Mouse (Mus musculus): ENCODE measurements around the gene Nup88. TPM values are rescaled to one million over a fixed set of nuclear protein-coding genes. Genes with fewer than 3 reads are reported as not detected.

Nup88 gene
- polyA plus RNA-seq, 1 experiment from 2014 or later = 176 TPM

DNA sequence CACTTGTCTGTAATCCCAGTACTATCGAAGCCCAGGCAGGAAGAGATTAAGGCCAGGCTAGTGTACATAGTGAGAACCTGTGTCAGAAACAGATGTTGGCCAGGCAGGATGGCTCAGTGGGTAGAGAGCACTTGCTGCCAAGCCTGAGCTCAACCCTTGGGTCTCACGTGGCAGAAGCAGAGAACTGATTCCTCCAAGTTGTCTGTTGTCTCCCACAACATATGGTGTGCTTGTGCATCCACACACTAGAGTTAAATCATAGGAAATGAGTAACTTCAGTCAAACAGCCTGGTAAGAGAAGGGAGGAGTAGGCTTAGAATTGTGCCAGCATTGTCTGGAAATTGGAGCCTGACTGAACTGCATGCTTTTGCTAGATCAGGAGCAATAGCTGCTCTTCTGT is 5.4 kb upstream of the Nup88 start:
- DNase-seq (ENCODE audit: low spot score) (no peak), ATAC-seq (replicated peaks; ENCODE audit: low FRiP score) (no peak)
- Histone ChIP-seq H3K36me3 (ENCODE audit: control insufficient read depth, insufficient read depth, low read length) (peaks cover 17% of the 10 kb centered on the region; the same call in 1 of the 2 replicates), H3K4me3 (ENCODE audit: low read depth, low read length) (no peak overlapping the region), H3K4me1 (replicated peaks; ENCODE audit: control insufficient read depth, insufficient read depth, low read length) (no peaks in the 10 kb centered on the region), H3K4me2 (ENCODE audit: low read depth, low read length, severe bottlenecking) (no peak overlapping the region), H3K9me3 (ENCODE audit: control insufficient read depth, low read length) (no peaks in the 10 kb centered on the region; the same call in 1 of the 2 replicates), H3K27me3 (ENCODE audit: control insufficient read depth, insufficient read depth, low read length) (no peaks in the 10 kb centered on the region), H3K27ac (ENCODE audit: low read depth, low read length) (no peak overlapping the region), H3K9ac (ENCODE audit: low read length) (no peak overlapping the region)
- 75% methylated on average over 2 of the region's 2 CpGs for WGBS

DNA sequence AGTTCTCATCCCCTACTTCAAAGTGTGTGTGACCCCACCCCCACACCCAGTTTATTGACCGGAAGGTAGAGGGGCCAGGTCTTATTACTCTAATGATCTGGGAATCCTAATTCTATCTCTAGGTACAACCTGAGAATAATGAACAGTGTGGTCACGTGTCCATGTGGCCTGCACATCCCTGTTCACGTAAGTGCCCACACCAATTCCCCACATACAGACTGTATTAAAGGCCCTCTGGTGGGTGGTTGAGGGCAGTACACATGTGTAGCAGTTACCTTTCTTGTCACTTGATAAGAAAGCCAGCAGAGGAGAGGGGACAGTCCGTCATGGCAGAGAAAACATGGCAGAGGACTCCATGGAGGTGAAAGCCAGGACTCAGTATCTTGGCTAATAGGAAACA is 4.2 kb upstream of the Nup88 start:
- DNase-seq (ENCODE audit: low spot score) (no peak), ATAC-seq (replicated peaks; ENCODE audit: low FRiP score) (no peak)
- Histone ChIP-seq H3K9me3 (ENCODE audit: control insufficient read depth, low read length) (no peaks in the 10 kb centered on the region; the same call in 1 of the 2 replicates), H3K27ac (ENCODE audit: low read depth, low read length) (no peak overlapping the region), H3K4me2 (ENCODE audit: low read depth, low read length, severe bottlenecking) (no peak overlapping the region), H3K4me1 (replicated peaks; ENCODE audit: control insufficient read depth, insufficient read depth, low read length) (no peaks in the 10 kb centered on the region), H3K27me3 (ENCODE audit: control insufficient read depth, insufficient read depth, low read length) (no peaks in the 10 kb centered on the region), H3K4me3 (ENCODE audit: low read depth, low read length) (no peak overlapping the region), H3K36me3 (ENCODE audit: control insufficient read depth, insufficient read depth, low read length) (peaks cover 17% of the 10 kb centered on the region; the same call in 1 of the 2 replicates), H3K9ac (ENCODE audit: low read length) (no peak overlapping the region)
- WGBS = 88% methylated on average over 4 of the region's 4 CpGs

DNA sequence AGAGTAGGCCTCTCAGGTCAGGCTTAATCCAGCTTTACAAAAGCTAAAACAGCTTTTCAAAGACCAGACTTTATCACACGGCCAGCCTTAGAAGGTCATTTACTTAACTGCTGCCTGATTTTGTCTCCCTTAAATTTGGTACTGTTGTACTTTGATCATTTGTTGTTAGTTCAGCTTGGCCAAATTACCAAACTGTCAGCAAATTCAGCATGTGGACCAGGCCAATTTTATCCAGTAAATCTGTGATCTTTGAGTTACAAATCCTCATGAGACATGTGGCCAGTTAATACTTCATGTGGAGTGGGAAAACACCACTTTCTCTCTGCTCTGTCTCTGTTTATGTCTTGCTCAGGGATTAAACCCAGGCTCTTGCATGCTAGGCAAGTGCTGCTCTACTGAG is 2.8 kb upstream of the Nup88 start:
- ATAC-seq (replicated peaks; ENCODE audit: low FRiP score) = no peak
- no peaks in the 10 kb centered on the region; the same call in 1 of the 2 replicates for H3K4me1 ChIP-seq (replicated peaks; ENCODE audit: control insufficient read depth, insufficient read depth, low read length)
- H3K9ac ChIP-seq (ENCODE audit: low read length) = no peak overlapping the region
- H3K9me3 ChIP-seq (ENCODE audit: control insufficient read depth, low read length) = no peaks in the 10 kb centered on the region; the same call in 1 of the 2 replicates
- peaks cover 10% of the 10 kb centered on the region; the same call in 1 of the 2 replicates for H3K36me3 ChIP-seq (ENCODE audit: control insufficient read depth, insufficient read depth, low read length)
- no peak overlapping the region for H3K27ac ChIP-seq (ENCODE audit: low read depth, low read length)
- H3K27me3 ChIP-seq (ENCODE audit: control insufficient read depth, insufficient read depth, low read length) = no peaks in the 10 kb centered on the region
- DNase-seq (ENCODE audit: low spot score) = no peak
- WGBS = 50% methylated on average over 1 of the region's 1 CpGs
- H3K4me2 ChIP-seq (ENCODE audit: low read depth, low read length, severe bottlenecking) = no peak overlapping the region
- H3K4me3 ChIP-seq (ENCODE audit: low read depth, low read length) = no peak overlapping the region

DNA sequence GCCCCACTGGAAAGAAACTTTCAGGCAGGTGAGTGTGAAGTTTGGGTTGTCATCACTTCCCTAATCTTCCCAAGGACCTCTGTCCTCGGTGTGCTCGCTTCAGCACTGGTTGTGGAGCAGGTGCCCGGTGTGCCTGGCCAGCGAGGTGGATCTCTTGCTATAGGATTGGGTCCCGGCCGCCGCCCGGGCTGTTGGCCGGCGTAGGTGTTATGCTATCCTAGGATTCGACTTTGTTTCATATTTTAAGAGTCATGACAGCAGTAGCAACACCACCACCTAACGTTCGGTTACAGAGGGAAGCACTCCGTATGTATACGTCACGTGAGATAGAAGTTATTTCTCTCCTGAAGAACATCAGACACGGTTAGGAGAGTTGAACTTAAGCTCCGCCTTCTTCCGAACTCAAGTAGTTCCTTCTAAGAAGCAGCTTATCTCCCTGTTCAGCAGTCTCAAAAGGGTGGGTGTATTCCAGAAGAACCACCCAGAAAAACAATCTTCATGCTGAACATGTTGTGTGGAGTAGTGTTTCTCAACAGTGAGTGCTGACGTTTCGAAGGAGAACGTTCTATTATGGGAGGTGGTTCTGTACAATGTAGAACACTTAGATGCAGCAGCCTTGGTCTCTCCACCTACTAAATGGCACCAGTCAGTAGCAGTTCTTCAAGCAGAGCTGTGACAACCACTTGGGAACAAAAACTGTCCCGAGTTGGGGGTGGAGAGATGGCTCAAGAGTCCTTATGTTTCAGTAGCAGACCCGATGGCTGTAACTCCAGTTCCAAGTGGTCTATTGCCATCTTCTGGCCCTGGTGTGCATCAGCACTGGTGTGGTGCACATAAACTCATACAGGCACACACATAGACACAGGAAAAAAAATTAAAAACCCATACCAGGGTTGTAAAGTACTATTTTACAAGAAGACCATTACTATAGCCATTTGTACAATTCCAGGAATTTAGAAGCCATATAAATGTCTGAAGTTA is 1.1 kb upstream of the Nup88 start:
- WGBS = 19% methylated on average over 24 of the region's 24 CpGs
- ATAC-seq (replicated peaks; ENCODE audit: low FRiP score) = no peak; the same call in 1 of the 2 replicates
- peak overlapping the region; percentile 94 for H3K4me3 ChIP-seq (ENCODE audit: low read depth, low read length)
- H3K4me1 ChIP-seq (replicated peaks; ENCODE audit: control insufficient read depth, insufficient read depth, low read length) = no peaks in the 10 kb centered on the region; the same call in 1 of the 2 replicates
- no peak for DNase-seq (ENCODE audit: low spot score)
- no peaks in the 10 kb centered on the region; the same call in 1 of the 2 replicates for H3K9me3 ChIP-seq (ENCODE audit: control insufficient read depth, low read length)
- no peaks in the 10 kb centered on the region; the same call in 1 of the 2 replicates for H3K36me3 ChIP-seq (ENCODE audit: control insufficient read depth, insufficient read depth, low read length)
- H3K9ac ChIP-seq (ENCODE audit: low read length) = peak overlapping the region; percentile 65
- H3K4me2 ChIP-seq (ENCODE audit: low read depth, low read length, severe bottlenecking) = peak overlapping the region; percentile 80
- no peaks in the 10 kb centered on the region for H3K27me3 ChIP-seq (ENCODE audit: control insufficient read depth, insufficient read depth, low read length)
- H3K27ac ChIP-seq (ENCODE audit: low read depth, low read length) = 0 out of 2 replicates have a peak overlapping the region, but pooled peaks have one; percentile 18

DNA sequence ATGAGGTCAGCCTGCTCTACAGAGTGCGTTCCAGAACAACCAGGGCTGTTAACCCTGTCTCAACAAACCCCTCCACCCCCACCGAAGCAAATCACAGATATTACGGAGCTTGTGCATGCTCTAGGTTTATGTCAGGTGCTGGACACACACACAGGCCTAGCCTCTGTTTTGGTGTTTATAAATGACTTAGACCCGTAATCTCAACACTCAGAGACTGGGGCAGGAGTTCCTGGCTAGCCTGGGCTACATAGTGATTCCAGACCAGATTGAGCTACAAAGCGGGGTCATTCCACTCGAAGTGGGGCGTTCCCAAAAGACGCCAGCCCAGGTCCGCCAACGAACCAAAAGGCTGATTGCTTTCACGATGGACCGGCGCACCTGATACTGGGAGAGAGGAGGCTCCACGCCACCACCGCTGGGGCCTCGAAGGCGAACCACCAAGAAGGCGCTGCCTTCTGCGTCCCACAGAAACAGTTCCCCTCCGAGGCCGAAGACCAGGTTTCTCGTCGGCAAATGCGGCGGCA is 440 bp downstream of the Nup88 start:
- Histone ChIP-seq H3K4me2 (ENCODE audit: low read depth, low read length, severe bottlenecking) (peak overlapping the region; percentile 49), H3K9me3 (ENCODE audit: control insufficient read depth, low read length) (no peaks in the 10 kb centered on the region; the same call in 1 of the 2 replicates), H3K36me3 (ENCODE audit: control insufficient read depth, insufficient read depth, low read length) (peaks cover 8% of the 10 kb centered on the region; the same call in 1 of the 2 replicates), H3K27ac (ENCODE audit: low read depth, low read length) (peak overlapping the region; percentile 68), H3K4me3 (ENCODE audit: low read depth, low read length) (peak overlapping the region; percentile 94), H3K4me1 (replicated peaks; ENCODE audit: control insufficient read depth, insufficient read depth, low read length) (no peaks in the 10 kb centered on the region; the same call in 1 of the 2 replicates), H3K9ac (ENCODE audit: low read length) (peak overlapping the region; percentile 88), H3K27me3 (ENCODE audit: control insufficient read depth, insufficient read depth, low read length) (no peaks in the 10 kb centered on the region)
- peak; percentile 10; the same call in 1 of the 2 replicates for ATAC-seq (replicated peaks; ENCODE audit: low FRiP score)
- WGBS = 1% methylated on average over 25 of the region's 25 CpGs
- no peak for DNase-seq (ENCODE audit: low spot score)

DNA sequence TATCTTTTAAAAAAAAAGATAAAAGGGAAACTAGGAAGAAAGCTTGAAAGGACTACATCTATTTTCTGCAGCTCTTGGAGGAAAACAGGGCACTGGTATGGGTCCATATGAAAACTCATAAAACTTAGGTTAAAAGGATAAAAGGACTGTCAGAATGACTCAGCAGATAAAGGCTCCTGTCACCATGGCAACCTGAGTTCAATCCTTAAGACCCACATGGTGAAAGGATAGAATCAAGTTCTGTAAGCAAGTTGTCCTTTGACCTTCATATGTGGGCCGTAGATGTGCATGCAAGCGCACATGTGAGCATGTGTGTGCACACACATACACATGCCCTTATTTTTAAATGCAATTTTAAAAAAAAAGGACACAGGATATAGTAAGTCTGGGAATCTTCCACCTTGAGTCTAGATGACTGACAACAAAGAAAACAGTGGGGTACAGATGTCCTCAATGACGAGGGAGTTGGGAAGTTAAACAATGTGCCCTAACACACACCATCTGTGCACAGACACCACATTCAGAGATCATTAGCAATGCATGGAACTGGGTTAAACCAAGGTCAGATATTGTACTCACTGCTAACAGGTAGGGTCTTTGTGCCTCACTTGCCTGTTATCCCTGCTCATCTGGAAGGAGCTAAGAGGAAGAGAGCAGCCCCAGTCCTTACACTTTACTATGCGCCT is 5.4 kb downstream of the Nup88 start:
- H3K4me2 ChIP-seq (ENCODE audit: low read depth, low read length, severe bottlenecking) = no peak overlapping the region
- DNase-seq (ENCODE audit: low spot score) (no peak), ATAC-seq (replicated peaks; ENCODE audit: low FRiP score) (no peak)
- no peak overlapping the region for H3K4me3 ChIP-seq (ENCODE audit: low read depth, low read length)
- peaks cover 16% of the 10 kb centered on the region for H3K36me3 ChIP-seq (ENCODE audit: control insufficient read depth, insufficient read depth, low read length)
- no peaks in the 10 kb centered on the region for H3K9me3 ChIP-seq (ENCODE audit: control insufficient read depth, low read length)
- no peak overlapping the region for H3K27ac ChIP-seq (ENCODE audit: low read depth, low read length)
- H3K9ac ChIP-seq (ENCODE audit: low read length) = no peak overlapping the region
- no peaks in the 10 kb centered on the region for H3K27me3 ChIP-seq (ENCODE audit: control insufficient read depth, insufficient read depth, low read length)
- no peaks in the 10 kb centered on the region; the same call in 1 of the 2 replicates for H3K4me1 ChIP-seq (replicated peaks; ENCODE audit: control insufficient read depth, insufficient read depth, low read length)
- 73% methylated on average over 4 of the region's 4 CpGs for WGBS

DNA sequence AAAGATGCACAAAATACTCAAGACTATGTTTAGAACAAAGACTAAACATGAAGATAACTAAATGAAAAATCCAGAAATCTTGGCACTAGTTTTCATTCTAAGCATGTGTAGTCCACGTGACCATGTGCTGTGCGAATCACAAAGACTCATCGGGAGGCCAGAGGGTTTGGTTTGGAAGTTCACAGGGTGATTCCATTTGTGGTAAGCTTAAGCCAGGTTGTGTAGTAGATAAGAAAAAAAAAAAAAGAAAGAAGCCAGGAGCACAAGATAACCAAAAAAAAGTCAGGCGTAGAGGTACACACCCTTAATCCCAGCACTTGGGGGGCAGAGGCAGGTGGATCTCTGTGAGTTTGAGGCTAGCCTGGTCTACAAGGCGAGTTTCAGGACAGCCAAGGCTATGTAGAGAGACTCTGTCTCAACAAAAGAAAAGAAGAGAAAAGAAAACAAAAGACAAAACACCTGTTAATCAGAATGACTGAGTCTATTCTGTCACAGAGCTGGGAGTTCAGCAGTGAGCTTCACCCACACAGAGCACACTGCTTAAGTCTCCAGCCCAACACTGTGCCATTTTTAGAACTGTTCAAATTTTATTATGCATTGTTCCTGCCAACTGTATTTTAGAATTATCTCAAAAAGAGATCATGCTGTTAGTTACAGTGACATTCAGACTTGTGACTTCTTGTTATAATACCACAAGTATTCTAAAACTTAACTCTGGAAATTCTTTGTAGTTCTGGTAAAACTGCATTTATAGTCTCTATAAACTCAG is 8.8 kb downstream of the Nup88 start:
- DNase-seq (ENCODE audit: low spot score) = no peak
- H3K27ac ChIP-seq (ENCODE audit: low read depth, low read length) = no peak overlapping the region
- H3K4me1 ChIP-seq (replicated peaks; ENCODE audit: control insufficient read depth, insufficient read depth, low read length) = no peaks in the 10 kb centered on the region
- no peaks in the 10 kb centered on the region for H3K9me3 ChIP-seq (ENCODE audit: control insufficient read depth, low read length)
- H3K27me3 ChIP-seq (ENCODE audit: control insufficient read depth, insufficient read depth, low read length) = no peaks in the 10 kb centered on the region
- peaks cover 18% of the 10 kb centered on the region for H3K36me3 ChIP-seq (ENCODE audit: control insufficient read depth, insufficient read depth, low read length)
- H3K4me2 ChIP-seq (ENCODE audit: low read depth, low read length, severe bottlenecking) = no peak overlapping the region
- no peak overlapping the region for H3K9ac ChIP-seq (ENCODE audit: low read length)
- WGBS = 93% methylated on average over 5 of the region's 5 CpGs
- ATAC-seq (replicated peaks; ENCODE audit: low FRiP score) = no peak
- no peak overlapping the region for H3K4me3 ChIP-seq (ENCODE audit: low read depth, low read length)

DNA sequence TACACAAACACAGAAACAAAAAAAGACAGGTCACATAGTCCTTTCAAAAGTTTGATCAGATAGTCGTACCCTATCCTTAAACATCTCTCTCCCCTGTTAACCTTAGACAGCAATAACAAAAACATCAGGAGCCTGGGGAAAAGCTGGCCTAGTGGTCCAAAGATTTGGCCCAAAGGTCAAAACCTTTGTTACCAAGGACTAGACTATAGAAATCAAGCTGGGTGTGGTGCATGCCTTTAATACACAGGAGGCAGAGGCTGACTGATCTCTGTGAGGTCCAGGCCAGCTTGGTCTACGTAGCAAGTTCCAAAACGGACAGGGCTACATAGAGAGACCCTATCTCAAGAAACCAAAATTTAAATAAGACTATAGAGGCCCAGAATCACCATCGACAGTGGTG is 15.1 kb downstream of the Nup88 start:
- no peaks in the 10 kb centered on the region for H3K27me3 ChIP-seq (ENCODE audit: control insufficient read depth, insufficient read depth, low read length)
- no peak overlapping the region for H3K27ac ChIP-seq (ENCODE audit: low read depth, low read length)
- no peak overlapping the region for H3K4me3 ChIP-seq (ENCODE audit: low read depth, low read length)
- no peak overlapping the region for H3K9ac ChIP-seq (ENCODE audit: low read length)
- WGBS = 94% methylated on average over 4 of the region's 4 CpGs
- DNase-seq (ENCODE audit: low spot score) (no peak), ATAC-seq (replicated peaks; ENCODE audit: low FRiP score) (no peak)
- peaks cover 9% of the 10 kb centered on the region; the same call in 1 of the 2 replicates for H3K36me3 ChIP-seq (ENCODE audit: control insufficient read depth, insufficient read depth, low read length)
- H3K4me1 ChIP-seq (replicated peaks; ENCODE audit: control insufficient read depth, insufficient read depth, low read length) = no peaks in the 10 kb centered on the region
- no peaks in the 10 kb centered on the region for H3K9me3 ChIP-seq (ENCODE audit: control insufficient read depth, low read length)
- no peak overlapping the region for H3K4me2 ChIP-seq (ENCODE audit: low read depth, low read length, severe bottlenecking)

All from forebrain, embryonic 11.5 days (tissue).